Mouse (Mus musculus) neutrophil, adult 83 days (primary cell): ENCODE results near the gene Zfp472. TPM values are rescaled to one million over a fixed set of nuclear protein-coding genes. Genes with fewer than 3 reads are reported as not detected.

Source experiments
- total RNA-seq, 2 experiments: library from RNA; stranded (reverse); gene quantifications; one replicate each; pipeline ENCODE4 v1.2.4; 2023

The Zfp472 gene
- total RNA-seq: 1 to 10 TPM; 5.0 to 7.1 TPM

GRCm38 (mm10) chr17:32965623-32966290 is at the start of gene Zfp472:
Gene Zfp472 (plus strand): TSS chr17:32965814.

GRCm38 (mm10) chr17:32917131-32917530 is 48.5 kb upstream of the Zfp472 start, which contains the start of gene Cyp4f14:
Gene Cyp4f14 (minus strand): TSS chr17:32917342.

DNA sequence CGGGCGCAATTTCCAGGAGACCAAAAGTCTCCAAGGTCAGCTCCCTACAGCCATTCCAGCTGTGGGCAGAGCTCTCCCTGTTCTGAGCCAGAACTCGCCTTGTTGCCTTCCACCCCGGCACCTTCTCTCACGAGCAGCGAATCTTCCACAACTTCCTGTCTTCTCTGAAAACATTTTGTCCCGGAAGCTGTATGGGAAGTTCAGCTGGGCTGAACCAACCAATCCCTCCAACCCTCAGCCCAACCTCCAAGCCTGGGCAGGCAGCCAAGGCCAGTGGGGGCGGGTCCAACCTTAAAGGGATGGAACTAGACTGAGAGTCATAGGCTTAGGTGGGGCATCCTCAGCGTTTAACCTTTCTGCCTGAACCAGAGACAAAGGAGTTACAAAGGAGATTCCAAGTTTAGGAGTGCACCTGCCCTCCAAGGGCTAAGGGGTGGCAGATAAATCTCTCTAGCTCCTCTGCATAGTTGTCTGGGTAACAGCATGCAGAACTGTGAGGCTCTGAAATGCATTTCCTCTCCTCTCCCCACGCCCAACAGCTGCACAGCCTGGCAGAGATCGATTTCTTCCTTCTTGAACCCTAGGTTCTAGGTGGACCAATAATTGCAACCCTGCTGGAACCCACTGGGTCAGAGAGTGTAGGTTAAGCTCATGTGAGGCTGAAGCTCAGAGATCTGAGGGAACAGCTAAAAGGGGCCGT is 18.2 kb upstream of the Zfp472 start, which contains the start of gene Cyp4f13:
TSS of gene Cyp4f13 (minus strand) at position 188 of the 700 bp plus-strand sequence.

GRCm38 (mm10) chr17:32992699-32993474 is 27.3 kb downstream of the Zfp472 start, which contains the start of gene Zfp952:
Gene Zfp952 (plus strand): TSS chr17:32993129.

Other genes with a start within 250 kb of the Zfp472 start
- 10 to 100 TPM; 49.8 to 50.2 TPM for gene Zfp871, start 177.5 kb upstream of the Zfp472 start, total RNA-seq
- under 1 TPM in 1 of 2 experiments, not detected in 1; 0.33 TPM for gene Zfp811, start 155.9 kb upstream of the Zfp472 start, total RNA-seq
- gene Zfp799, start 135.6 kb upstream of the Zfp472 start, total RNA-seq: 1 to 10 TPM; 2.2 to 2.6 TPM
- 1 to 10 TPM in 1 of 2 experiments, under 1 TPM in 1; 0.75 to 1.7 TPM for gene Zfp870, start 74.2 kb upstream of the Zfp472 start, total RNA-seq
- not detected for gene Cyp4f14, start 48.5 kb upstream of the Zfp472 start, total RNA-seq
- gene Cyp4f13, start 18.4 kb upstream of the Zfp472 start, total RNA-seq: 10 to 100 TPM; 69.3 to 86.6 TPM
- 1 to 10 TPM; 4.0 to 4.1 TPM for gene Zfp952, start 27.3 kb downstream of the Zfp472 start, total RNA-seq
- gene Zfp763, start 67.6 kb downstream of the Zfp472 start, total RNA-seq: 1 to 10 TPM; 1.0 to 2.4 TPM
- gene 4921501E09Rik, start 102.2 kb downstream of the Zfp472 start, total RNA-seq: not detected
- 1 to 10 TPM; 1.8 to 2.7 TPM for gene Zfp563, start 123.5 kb downstream of the Zfp472 start, total RNA-seq
- not detected for gene Morc2b, start 173.9 kb downstream of the Zfp472 start, total RNA-seq
- gene Olfr55, start 202.6 kb downstream of the Zfp472 start, total RNA-seq: not detected
- not detected for gene Olfr239, start 225.5 kb downstream of the Zfp472 start, total RNA-seq